Mouse (Mus musculus) forebrain, embryonic 10.5 days (tissue): Measurements from ENCODE around the gene Dnajc11. TPM values are rescaled to one million over a fixed set of nuclear protein-coding genes. Genes with fewer than 3 reads are reported as not detected.

ENCODE experiments used
- DNase-seq: peaks from one replicate; pipeline ENCODE4 v3.0.0-alpha.2; 2017; ENCODE audit warnings: low spot score; ENCODE audit errors: extremely low spot score
- H3K27ac ChIP-seq: fragments of 300-500 bp; sonication (generic); 2 replicates; pipeline ENCODE4 v1.5.1; 2016; ENCODE audit warnings: mild to moderate bottlenecking
- H3K27me3 ChIP-seq: fragments of 300-500 bp; sonication (generic); 2 replicates; pipeline ENCODE4 v1.6.1; 2016; ENCODE audit warnings: mild to moderate bottlenecking; ENCODE audit not compliant: poor library complexity, severe bottlenecking
- H3K36me3 ChIP-seq: fragments of 300-500 bp; sonication (generic); replicated peaks from 2 replicates; pipeline ENCODE4 v1.6.1; 2016; ENCODE audit warnings: mild to moderate bottlenecking, moderate library complexity
- H3K4me1 ChIP-seq: fragments of 300-500 bp; sonication (generic); 2 replicates; pipeline ENCODE4 v1.6.1; 2016
- H3K4me3 ChIP-seq: fragments of 300-500 bp; sonication (generic); 2 replicates; pipeline ENCODE4 v1.5.1; 2016; ENCODE audit warnings: mild to moderate bottlenecking, moderate library complexity
- H3K9me3 ChIP-seq: fragments of 300-500 bp; sonication (generic); 2 replicates; pipeline ENCODE4 v1.6.1; 2016; ENCODE audit warnings: mild to moderate bottlenecking, moderate library complexity
- WGBS: fragments of 180-500 bp; shearing (Covaris S2); methylation state at CpG from one replicate; pipeline ENCODE4 v1.1.7; 2016; 5-methylcytosine and 5-hydroxymethylcytosine counted together
- polyA plus RNA-seq: library from polyadenylated mRNA; unstranded; fragments of >200 nt; fragmentation: Nextera tagmentation; extraction: Ambion mirVana; gene quantifications from 2 replicates; pipeline ENCODE4 v1.2.1, GENCODE M21; 2016

The Dnajc11 gene
- polyA plus RNA-seq, 1 experiment from 2014 or later = 113 TPM

GRCm38 (mm10) chr4:151994228-151995171, 61.0 kb downstream of the Dnajc11 start:
- DNase-seq = peak; percentile 53
- WGBS = under 1% methylated on average over 61 of the region's 61 CpGs
- H3K4me1 ChIP-seq = peaks cover 43% of the 10 kb centered on the region
- peak overlapping the region; percentile 95 for H3K27ac ChIP-seq
- peaks cover 44% of the 10 kb centered on the region for H3K36me3 ChIP-seq
- H3K27me3 ChIP-seq = peaks cover 13% of the 10 kb centered on the region
- no peaks in the 10 kb centered on the region for H3K9me3 ChIP-seq
- H3K4me3 ChIP-seq = peak overlapping the region; percentile 97

- peak overlapping the region; percentile 95 for H3K27ac ChIP-seq
- WGBS = 2% methylated on average over 92 of the region's 111 CpGs
- H3K4me3 ChIP-seq = peak overlapping the region; percentile 97
- no peak for DNase-seq
- H3K9me3 ChIP-seq = no peaks in the 10 kb centered on the region
- peaks cover 39% of the 10 kb centered on the region for H3K4me1 ChIP-seq
- H3K36me3 ChIP-seq = peaks cover 33% of the 10 kb centered on the region
- H3K27me3 ChIP-seq = peaks cover 13% of the 10 kb centered on the region
Observed at GRCm38 (mm10) chr4:151995371-151996172, 62.1 kb downstream of the Dnajc11 start.

DNA sequence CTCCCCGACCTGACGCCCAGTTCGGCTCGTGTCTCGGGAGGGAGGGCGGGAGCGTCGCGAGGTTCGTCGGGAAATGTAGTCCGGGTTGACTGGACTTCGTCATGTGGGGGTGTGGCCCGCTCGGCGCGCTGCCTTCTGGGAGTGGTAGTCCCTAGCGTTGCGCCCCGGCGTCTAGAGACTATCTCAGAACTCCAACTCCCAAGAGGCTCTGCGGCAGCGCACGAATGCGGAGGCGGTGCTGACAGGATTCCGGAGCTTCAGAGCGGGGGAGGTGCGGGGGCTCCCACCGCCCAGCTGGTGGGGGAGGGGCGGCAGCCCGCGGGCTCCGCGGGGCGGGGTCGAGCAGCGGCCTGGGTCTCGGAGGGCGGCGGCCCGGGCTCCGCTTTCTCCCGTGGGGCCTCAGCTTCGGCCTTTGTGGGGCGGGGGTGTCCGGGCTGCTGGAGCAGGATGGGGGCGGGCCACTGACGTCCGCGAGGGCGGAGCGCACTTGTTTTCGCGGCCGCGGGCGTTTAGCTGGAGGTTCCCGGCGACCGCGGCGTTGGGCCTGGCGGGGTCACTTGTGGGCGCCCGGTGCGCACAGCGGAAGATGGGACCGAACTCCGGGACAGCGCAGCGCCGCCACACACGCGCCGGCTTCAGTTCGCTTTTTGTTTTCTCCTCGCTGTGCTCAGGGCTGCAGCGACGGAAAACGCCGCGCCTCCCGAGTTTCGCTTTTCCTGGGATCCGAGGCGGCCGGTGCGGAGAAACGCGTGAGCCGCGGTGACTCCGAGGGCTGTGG, 62.9 kb downstream of the Dnajc11 start, which contains the start of gene Phf13:
Gene Phf13, minus strand, starts transcription at position 86 of the 778 bp plus-strand sequence.
- Histone ChIP-seq H3K4me3 (peak within 1 kb of the TSS; percentile 97), H3K9me3 (no peaks in the 10 kb centered on the region), H3K27me3 (peaks cover 13% of the 10 kb centered on the region), H3K36me3 (peaks cover 25% of the 10 kb centered on the region), H3K27ac (peak within 1 kb of the TSS; percentile 95), H3K4me1 (peaks cover 38% of the 10 kb centered on the region)
- under 1% methylated on average over 93 of the region's 94 CpGs for WGBS
- peak; percentile 100 for DNase-seq

GRCm38 (mm10) chr4:151996951-151997222, 63.4 kb downstream of the Dnajc11 start:
- no peak for DNase-seq
- WGBS = 7% methylated on average over 13 of the region's 13 CpGs
- Histone ChIP-seq H3K27ac (peak overlapping the region; percentile 95), H3K4me1 (peaks cover 38% of the 10 kb centered on the region), H3K4me3 (peak overlapping the region; percentile 97), H3K9me3 (no peaks in the 10 kb centered on the region), H3K27me3 (peaks cover 13% of the 10 kb centered on the region), H3K36me3 (peaks cover 20% of the 10 kb centered on the region)

DNA sequence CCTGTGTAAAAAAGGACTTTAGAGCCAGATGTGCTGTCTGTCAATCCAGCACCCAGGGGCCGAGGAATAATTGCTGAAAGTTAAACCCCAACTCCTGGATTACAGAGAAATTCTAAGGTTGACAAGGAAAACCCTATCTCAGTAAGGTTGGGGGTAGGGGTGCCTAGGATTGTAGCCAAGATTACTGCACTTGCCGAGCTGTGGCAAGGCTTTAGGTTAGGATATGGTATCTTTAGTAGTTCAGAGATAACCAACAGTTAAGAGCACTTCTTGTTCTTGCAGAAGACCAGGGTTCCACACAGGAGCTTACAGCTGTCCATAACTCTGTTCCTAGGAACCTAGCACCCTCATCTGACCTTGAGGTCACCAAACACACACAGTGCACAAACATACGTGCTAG, 64.2 kb downstream of the Dnajc11 start:
- H3K27ac ChIP-seq = no peak overlapping the region
- H3K4me1 ChIP-seq = peaks cover 38% of the 10 kb centered on the region
- H3K36me3 ChIP-seq = peaks cover 12% of the 10 kb centered on the region
- 80% methylated on average over 3 of the region's 3 CpGs for WGBS
- no peaks in the 10 kb centered on the region for H3K9me3 ChIP-seq
- peak overlapping the region; percentile 97 for H3K4me3 ChIP-seq
- H3K27me3 ChIP-seq = peaks cover 13% of the 10 kb centered on the region
- no peak for DNase-seq

GRCm38 (mm10) chr4:151999481-151999880, 66.0 kb downstream of the Dnajc11 start:
- H3K4me1 ChIP-seq = peaks cover 23% of the 10 kb centered on the region
- H3K27ac ChIP-seq = no peak overlapping the region
- 63% methylated on average over 3 of the region's 3 CpGs for WGBS
- no peak for DNase-seq
- H3K9me3 ChIP-seq = no peaks in the 10 kb centered on the region
- peaks cover 7% of the 10 kb centered on the region; the same call in 1 of the 2 replicates for H3K27me3 ChIP-seq
- no peak overlapping the region for H3K4me3 ChIP-seq
- no peaks in the 10 kb centered on the region for H3K36me3 ChIP-seq

DNA sequence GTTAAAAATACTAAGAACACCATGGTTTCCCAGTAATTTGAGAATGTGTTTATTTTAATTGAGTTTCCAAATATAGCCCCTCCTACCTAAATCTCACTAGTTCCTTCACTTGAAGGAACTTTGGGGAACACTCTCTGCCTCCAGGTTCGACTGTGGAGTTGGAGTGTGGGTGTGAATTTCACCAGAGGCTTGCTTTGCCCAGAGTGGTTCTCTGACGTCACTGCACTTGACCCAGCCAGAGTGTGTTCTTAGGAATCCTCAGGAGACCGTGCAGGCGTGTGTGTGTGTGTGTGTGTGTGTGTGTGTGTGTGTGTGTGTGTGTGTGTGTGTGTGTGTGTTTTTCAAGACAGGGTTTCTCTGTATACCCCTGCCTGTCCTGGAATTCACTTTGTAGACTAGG, 67.4 kb downstream of the Dnajc11 start:
- WGBS = 72% methylated on average over 4 of the region's 4 CpGs
- no peaks in the 10 kb centered on the region for H3K36me3 ChIP-seq
- no peak overlapping the region for H3K27ac ChIP-seq
- H3K4me3 ChIP-seq = no peak overlapping the region
- H3K27me3 ChIP-seq = peaks cover 7% of the 10 kb centered on the region; the same call in 1 of the 2 replicates
- peaks cover 16% of the 10 kb centered on the region for H3K4me1 ChIP-seq
- no peak for DNase-seq
- H3K9me3 ChIP-seq = no peaks in the 10 kb centered on the region

GRCm38 (mm10) chr4:152001335-152001734, 67.8 kb downstream of the Dnajc11 start:
- Histone ChIP-seq H3K36me3 (no peaks in the 10 kb centered on the region), H3K9me3 (no peaks in the 10 kb centered on the region), H3K27me3 (peaks cover 8% of the 10 kb centered on the region), H3K4me1 (peaks cover 16% of the 10 kb centered on the region), H3K27ac (no peak overlapping the region), H3K4me3 (no peak overlapping the region)
- 70% methylated on average over 4 of the region's 4 CpGs for WGBS
- no peak for DNase-seq

GRCm38 (mm10) chr4:152002063-152002462, 68.6 kb downstream of the Dnajc11 start:
- 93% methylated on average over 3 of the region's 3 CpGs for WGBS
- Histone ChIP-seq H3K27me3 (peaks cover 15% of the 10 kb centered on the region), H3K4me3 (no peak overlapping the region), H3K9me3 (no peaks in the 10 kb centered on the region), H3K36me3 (no peaks in the 10 kb centered on the region), H3K4me1 (peaks cover 18% of the 10 kb centered on the region), H3K27ac (no peak overlapping the region)
- no peak for DNase-seq

- no peak for DNase-seq
- H3K4me1 ChIP-seq = peaks cover 51% of the 10 kb centered on the region
- no peak overlapping the region for H3K27ac ChIP-seq
- WGBS = 71% methylated on average over 6 of the region's 6 CpGs
- H3K4me3 ChIP-seq = no peak overlapping the region
- H3K9me3 ChIP-seq = no peaks in the 10 kb centered on the region
- peaks cover 32% of the 10 kb centered on the region for H3K27me3 ChIP-seq
- H3K36me3 ChIP-seq = no peaks in the 10 kb centered on the region
Observed at GRCm38 (mm10) chr4:152006137-152006536, 72.6 kb downstream of the Dnajc11 start.

- Histone ChIP-seq H3K36me3 (peaks cover 2% of the 10 kb centered on the region), H3K9me3 (no peaks in the 10 kb centered on the region), H3K27me3 (peaks cover 33% of the 10 kb centered on the region), H3K4me3 (0 out of 2 replicates have a peak overlapping the region, but pooled peaks have one; percentile 89), H3K4me1 (peaks cover 58% of the 10 kb centered on the region), H3K27ac (no peak overlapping the region)
- DNase-seq = no peak
- 12% methylated on average over 3 of the region's 3 CpGs for WGBS
Observed at GRCm38 (mm10) chr4:152006812-152007211, 73.3 kb downstream of the Dnajc11 start.

- H3K27ac ChIP-seq = peak overlapping the region; percentile 88; the same call in 1 of the 2 replicates
- H3K36me3 ChIP-seq = peaks cover 11% of the 10 kb centered on the region
- H3K4me3 ChIP-seq = peak overlapping the region; percentile 89
- H3K4me1 ChIP-seq = peaks cover 64% of the 10 kb centered on the region
- 2% methylated on average over 8 of the region's 8 CpGs for WGBS
- no peak for DNase-seq
- no peaks in the 10 kb centered on the region for H3K9me3 ChIP-seq
- H3K27me3 ChIP-seq = peaks cover 33% of the 10 kb centered on the region
Observed at GRCm38 (mm10) chr4:152007481-152008147, 74.1 kb downstream of the Dnajc11 start.
